Mouse (Mus musculus) kidney, adult 2 months (tissue): ENCODE measurements around the gene Rpl3l.

Experiments
- CTCF ChIP-seq: fragments of 200-500 bp; conservative IDR thresholded peaks from 2 replicates; pipeline ENCODE4 v1.5.1; 2011; ENCODE audit warnings: low read depth, mild to moderate bottlenecking, control low read depth, low read length, moderate library complexity, mixed read lengths; ENCODE audit not compliant: insufficient read depth, insufficient read length
- POLR2A ChIP-seq: fragments of 200-500 bp; IDR thresholded peaks from one replicate; pipeline ENCODE4 v1.6.1; 2011; ENCODE audit warnings: low read depth, low read length, control low read depth

- TF ChIP-seq CTCF (peak; percentile 16; the same call in 1 of the 2 replicates), POLR2A (no peak)
These were observed 45.6 kb downstream of the Rpl3l start for GRCm38 (mm10) chr17:24773241-24773640.
